22 mouse cellular contexts compared by ENCODE assay signal in the genomic region with DNA sequence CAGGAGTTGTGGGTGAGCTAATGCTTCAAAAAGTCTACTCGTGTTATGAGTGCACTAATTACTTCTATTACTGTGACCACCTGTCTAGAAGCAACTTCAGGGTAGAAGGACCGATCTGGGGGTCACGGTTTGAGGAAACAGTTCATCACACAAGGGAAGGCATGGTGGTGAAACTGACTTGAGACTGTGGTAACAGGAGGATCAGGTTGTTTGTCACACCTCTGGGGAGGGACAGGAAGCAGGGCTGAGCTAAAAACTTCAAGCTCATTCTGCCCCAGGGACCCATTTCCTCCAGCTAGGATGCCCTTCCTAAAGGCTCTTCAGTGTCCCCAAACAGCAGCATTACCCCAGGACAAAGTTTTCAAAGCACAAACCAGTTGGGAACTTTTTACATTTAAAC. TPM values are rescaled to one million over a fixed set of nuclear protein-coding genes. Genes with fewer than 3 reads are reported as not detected.
A peak's percentile ranks its signal among the peaks of the same experiment; 100 is the strongest.
DNase-seq lines count a peak whose midpoint lies in the region; ATAC-seq and TF ChIP-seq lines count a peak whose summit lies in the region.
"Had no signal": no experiment of that assay in that cellular context is flagged by ENCODE, and none has a peak within 500 bp of the region (broad histone marks: within the 10 kb centered on the region; RNA-seq: fewer than 3 reads in every experiment).

No protein-coding gene starts in this region.

- H3K36me3 ChIP-seq in heart, embryonic 11.5 days (ENCODE audit: control insufficient read depth, insufficient read depth, low read length) = no peaks in the 10 kb centered on the region
- H3K36me3 ChIP-seq in midbrain, postnatal 0 days (ENCODE audit: insufficient read depth, low read length) = no peaks in the 10 kb centered on the region
- H3K36me3 ChIP-seq: embryonic facial prominence, embryonic 15.5 days; forebrain, embryonic 15.5 days; hindbrain, embryonic 12.5 days; intestine, embryonic 15.5 days had no signal

- H3K4me2 ChIP-seq in heart, embryonic 11.5 days = no peak overlapping the region
- no peak overlapping the region for H3K4me2 ChIP-seq in midbrain, postnatal 0 days (ENCODE audit: low read depth, low read length, poor library complexity, severe bottlenecking)
- H3K4me2 ChIP-seq: embryonic facial prominence, embryonic 15.5 days; forebrain, embryonic 15.5 days; hindbrain, embryonic 12.5 days; intestine, embryonic 15.5 days had no signal

- peak; percentile 36 for DNase-seq in heart, adult 11 months
- peak; percentile 57 for DNase-seq in naive thymus-derived CD4-positive, alpha-beta T cell, adult 2 months (ENCODE audit: low read depth)
- DNase-seq in lung, adult 2 months = no peak
- no peak for DNase-seq in ovary, postnatal 36 days (ENCODE audit: low spot score)
- no peak for DNase-seq in midbrain, postnatal 0 days (ENCODE audit: low spot score)
- DNase-seq: adrenal gland, postnatal 10 days; B cell, adult 2 months; cerebellum, adult 11 months; cerebellum, adult 9-11 months; cerebellum, postnatal 36 days; gastrocnemius, postnatal 10 days; heart, postnatal 10 days; heart, postnatal 4 days had no signal

- no peaks in the 10 kb centered on the region for H3K9me3 ChIP-seq in heart, embryonic 11.5 days (replicated peaks; ENCODE audit: control insufficient read depth, low read length)
- H3K9me3 ChIP-seq in midbrain, postnatal 0 days (ENCODE audit: low read length) = no peaks in the 10 kb centered on the region
- H3K9me3 ChIP-seq: embryonic facial prominence, embryonic 15.5 days; forebrain, embryonic 15.5 days; hindbrain, embryonic 12.5 days; intestine, embryonic 15.5 days had no signal

- no peak overlapping the region for H3K27ac ChIP-seq in heart, embryonic 11.5 days (ENCODE audit: low read depth, low read length)
- no peak overlapping the region for H3K27ac ChIP-seq in midbrain, postnatal 0 days (ENCODE audit: low read depth, low read length)
- H3K27ac ChIP-seq: embryonic facial prominence, embryonic 15.5 days; forebrain, embryonic 15.5 days; hindbrain, embryonic 12.5 days; intestine, embryonic 15.5 days had no signal

- no peak for ATAC-seq in heart, embryonic 11.5 days (replicated peaks; ENCODE audit: insufficient number of reproducible peaks, low FRiP score, low TSS enrichment)
- peak; percentile 95 for ATAC-seq in activated CD4-positive, CD25-positive, alpha-beta regulatory T cell, adult 4 months
- ATAC-seq in inflammation-experienced regulatory T-cells, adult 6 months = peak; percentile 92
- no peak for ATAC-seq in midbrain, postnatal 0 days (ENCODE audit: low FRiP score)
- ATAC-seq: forebrain, embryonic 15.5 days; hindbrain, embryonic 16.5 days; intestine, embryonic 15.5 days had no signal

- H3K27me3 ChIP-seq in heart, embryonic 11.5 days (ENCODE audit: control insufficient read depth, insufficient read depth, low read length) = no peaks in the 10 kb centered on the region
- no peaks in the 10 kb centered on the region for H3K27me3 ChIP-seq in midbrain, postnatal 0 days (ENCODE audit: insufficient read depth, low read length)
- H3K27me3 ChIP-seq: embryonic facial prominence, embryonic 15.5 days; forebrain, embryonic 15.5 days; hindbrain, embryonic 12.5 days; intestine, embryonic 15.5 days had no signal

- no peak overlapping the region for H3K9ac ChIP-seq in heart, embryonic 11.5 days (ENCODE audit: low read depth, low read length)
- no peak overlapping the region for H3K9ac ChIP-seq in midbrain, postnatal 0 days (replicated peaks; ENCODE audit: low read length, poor library complexity, severe bottlenecking)
- H3K9ac ChIP-seq: embryonic facial prominence, embryonic 15.5 days; forebrain, embryonic 15.5 days; hindbrain, embryonic 12.5 days; intestine, embryonic 15.5 days had no signal

- WGBS in heart, embryonic 11.5 days (ENCODE audit: insufficient replicate concordance) = 78% methylated on average over 3 of the region's 3 CpGs
- 57% methylated on average over 3 of the region's 3 CpGs for WGBS in lung, adult 2 months
- 84% methylated on average over 3 of the region's 3 CpGs for WGBS in midbrain, postnatal 0 days

- H3K4me1 ChIP-seq in heart, embryonic 11.5 days (ENCODE audit: control insufficient read depth, insufficient read depth, low read length) = no peaks in the 10 kb centered on the region
- no peaks in the 10 kb centered on the region for H3K4me1 ChIP-seq in lung, adult 2 months (ENCODE audit: control insufficient read depth, insufficient read depth, low read length)
- peaks cover 6% of the 10 kb centered on the region; the same call in 1 of the 2 replicates for H3K4me1 ChIP-seq in midbrain, postnatal 0 days (ENCODE audit: insufficient read depth, low read length)
- H3K4me1 ChIP-seq: embryonic facial prominence, embryonic 15.5 days; intestine, embryonic 15.5 days had no signal

- no peak for TF ChIP-seq CTCF in lung, adult 2 months (IDR thresholded peaks at IDR 0.05; ENCODE audit: insufficient read depth, low read length)
- TF ChIP-seq CTCF in midbrain, postnatal 0 days (IDR thresholded peaks at IDR 0.05) = no peak

- TF ChIP-seq POLR2A in lung, adult 2 months (IDR thresholded peaks at IDR 0.05; ENCODE audit: borderline replicate concordance, extremely low read depth, low read depth, low read length) = no peak

- no peak overlapping the region for H3K4me3 ChIP-seq in heart, embryonic 11.5 days (ENCODE audit: low read depth, low read length)
- no peak overlapping the region for H3K4me3 ChIP-seq in lung, adult 2 months (replicated peaks; ENCODE audit: extremely low read depth, low read depth, low read length)
- no peak overlapping the region for H3K4me3 ChIP-seq in midbrain, postnatal 0 days (ENCODE audit: low read depth, low read length)
- H3K4me3 ChIP-seq: embryonic facial prominence, embryonic 15.5 days; erythroblast, embryonic 14.5 days; forebrain, embryonic 15.5 days; hindbrain, embryonic 12.5 days; intestine, embryonic 15.5 days had no signal

RNA-seq across cellular contexts. Expression of gene Arsb, which starts 8.6 kb away (rescaled TPM):
- polyA plus RNA-seq in heart, embryonic 11.5 days (2014; fragmentation: Nextera tagmentation; extraction: Ambion mirVana) = 5.9 and 9.0 TPM in 2 replicates
- 1 to 10 TPM; 6.9 to 8.0 TPM for polyA plus RNA-seq in activated CD4-positive, CD25-positive, alpha-beta regulatory T cell, adult 4 months (2017; shearing (Covaris generic))
- 10 to 100 TPM in 1 of 3 experiments, 1 to 10 TPM in 2; 6.2 to 26.1 (median 9.5) TPM for polyA plus RNA-seq in inflammation-experienced regulatory T-cells, adult 6 months (2017; shearing (Covaris generic))
- polyA plus RNA-seq in lung, adult 2 months (2012; rRNA removed) = 22.8 and 26.0 TPM in 2 replicates
- 13.2 and 15.2 TPM in 2 replicates for total RNA-seq in midbrain, postnatal 0 days (2014; rRNA removed)
- polyA plus RNA-seq in midbrain, postnatal 0 days (2015; fragmentation: Nextera tagmentation; extraction: Ambion mirVana) = 13.0 and 13.1 TPM in 2 replicates

Comparison
In these comparisons a context has a peak if more than half of its experiments do, and no peak if none do; other contexts are left out.
1. DNase-seq: peak in heart, adult 11 months (single experiment) and naive thymus-derived CD4-positive, alpha-beta T cell, adult 2 months (single experiment); none in lung, adult 2 months (single experiment), ovary, postnatal 36 days (single experiment) and midbrain, postnatal 0 days (single experiment).
2. ATAC-seq: peak in activated CD4-positive, CD25-positive, alpha-beta regulatory T cell, adult 4 months (single experiment) and inflammation-experienced regulatory T-cells, adult 6 months (single experiment); none in heart, embryonic 11.5 days (single experiment) and midbrain, postnatal 0 days (single experiment).